ENCODE assay signal across 1 mouse cellular context in the genomic region with DNA sequence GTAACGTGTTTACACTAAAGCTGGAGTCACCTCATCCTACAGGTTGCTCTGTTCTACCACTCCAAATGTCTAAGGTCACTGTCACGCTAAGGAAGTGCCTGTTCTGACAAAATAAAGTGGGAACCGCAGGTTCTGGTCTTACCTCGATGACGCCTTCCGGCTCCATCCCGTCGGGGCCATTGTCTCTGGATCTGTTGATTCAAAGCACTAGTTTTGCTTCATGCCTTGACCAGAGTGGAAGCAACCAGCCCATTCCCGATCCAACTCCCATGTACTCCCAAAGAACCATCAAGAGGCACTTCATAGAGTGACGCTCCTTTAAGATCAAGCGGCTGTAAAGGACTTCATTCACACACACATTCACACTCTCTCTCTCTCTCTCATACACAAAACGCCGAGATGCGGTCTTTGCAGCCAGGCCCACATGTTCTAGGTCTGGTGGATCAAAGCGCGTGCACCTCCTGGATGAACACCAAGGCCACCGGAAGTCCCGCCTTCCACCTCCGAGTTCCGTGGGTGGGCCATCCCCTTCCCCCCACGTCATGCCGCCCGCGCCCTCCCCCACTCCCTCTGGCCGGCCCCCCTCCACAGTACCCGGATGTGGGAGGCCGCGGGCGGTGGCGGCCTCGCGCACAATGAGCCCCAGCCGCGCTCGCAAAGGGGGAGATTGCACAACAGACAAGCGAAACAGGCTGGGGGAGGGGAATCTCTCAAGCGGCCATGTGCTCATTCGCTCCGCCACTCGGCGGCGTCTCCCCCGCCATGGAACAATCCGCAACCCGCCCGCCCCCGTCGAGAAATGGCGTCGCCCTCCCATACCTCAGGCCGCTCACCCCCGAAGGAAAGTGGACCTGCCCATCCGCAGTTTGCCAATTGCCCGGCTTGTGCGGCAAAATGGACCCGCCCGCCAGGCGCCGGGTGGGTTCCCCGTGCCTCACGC.
TF ChIP-seq lines count a peak whose summit lies in the region.

No protein-coding gene starts in this region.

TF ChIP-seq in myocyte, 11 proteins besides CTCF, POLR2A, EP300 and RAD21:
- peak; percentile 96 for TF ChIP-seq CEBPB (IDR thresholded peaks at IDR 0.05; ENCODE audit: insufficient read depth, poor library complexity, severe bottlenecking)
- TF ChIP-seq USF1 (IDR thresholded peaks at IDR 0.05; ENCODE audit: low read depth): no peak
- peak; percentile 97 for TF ChIP-seq POLR2AphosphoS2 (IDR thresholded peaks at IDR 0.05; ENCODE audit: insufficient read length, low read depth)
- peak in 1 of 3 experiments; percentile 28 for TF ChIP-seq MYOG (IDR thresholded peaks at IDR 0.05; ENCODE audit: control insufficient read depth in 1 of 3, insufficient read depth in 1 of 3, insufficient read length in 2 of 3, low read depth in 2 of 3)
- no peak for TF ChIP-seq TCF3 (IDR thresholded peaks at IDR 0.05; ENCODE audit: insufficient read length, low read depth)
- TF ChIP-seq E2F4 (IDR thresholded peaks at IDR 0.05; ENCODE audit: insufficient read depth): no peak
- TF ChIP-seq TCF12 (IDR thresholded peaks at IDR 0.05; ENCODE audit: insufficient read depth, poor library complexity, severe bottlenecking): no peak
- no peak for TF ChIP-seq SRF (IDR thresholded peaks at IDR 0.05; ENCODE audit: control insufficient read depth, insufficient read length, low read depth)
- TF ChIP-seq MAX (IDR thresholded peaks at IDR 0.05; ENCODE audit: low read depth): no peak
- peak in 1 of 3 experiments; percentile 21 for TF ChIP-seq MYOD1 (IDR thresholded peaks at IDR 0.05; ENCODE audit: control insufficient read depth in 1 of 3, insufficient read length in 2 of 3, low read depth in 2 of 3)
- no peak for TF ChIP-seq REST (IDR thresholded peaks at IDR 0.05; ENCODE audit: insufficient read depth, insufficient read length)
